Mouse (Mus musculus) common myeloid progenitor, adult 5-6 weeks (primary cell): ENCODE measurements at regions not wholly inside any gene's neighbourhood (a gene's known extent, or its start where the extent isn't known, plus 50 kb on each side); places are given as distances from the start of the nearest gene placed in this dataset.
"Not testable (repeated sequence)": the region's sequence is repeated elsewhere in the genome, so short reads cannot be mapped to it uniquely, and the experiment has no call there.

Experiments used
- ATAC-seq: replicated peaks from 2 replicates; pipeline ENCODE4 v1.8.0; 2016; ENCODE audit warnings: low read depth, mild to moderate bottlenecking, moderate TSS enrichment, inconsistent platforms; ENCODE audit not compliant: poor library complexity, severe bottlenecking

DNA sequence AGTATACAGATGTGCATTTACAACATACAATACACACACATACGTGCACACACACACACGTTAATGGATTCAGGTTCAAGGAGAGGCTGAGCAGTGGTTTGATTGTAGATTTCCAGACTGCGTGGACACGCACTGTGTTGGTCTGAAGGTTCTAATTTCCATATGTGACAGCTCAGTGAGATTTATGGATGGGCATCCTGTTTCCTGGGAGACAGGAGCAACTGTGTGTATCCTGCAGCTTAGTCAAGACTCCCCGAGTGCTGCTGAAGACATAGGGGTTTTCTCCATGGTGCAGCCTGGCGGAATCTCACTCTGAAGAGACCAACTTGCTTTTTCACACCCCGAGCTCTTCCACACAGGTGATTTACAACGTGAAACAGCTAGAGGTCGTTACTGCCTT, 119.3 kb upstream of the Foxk1 start:
- no peak for ATAC-seq

DNA sequence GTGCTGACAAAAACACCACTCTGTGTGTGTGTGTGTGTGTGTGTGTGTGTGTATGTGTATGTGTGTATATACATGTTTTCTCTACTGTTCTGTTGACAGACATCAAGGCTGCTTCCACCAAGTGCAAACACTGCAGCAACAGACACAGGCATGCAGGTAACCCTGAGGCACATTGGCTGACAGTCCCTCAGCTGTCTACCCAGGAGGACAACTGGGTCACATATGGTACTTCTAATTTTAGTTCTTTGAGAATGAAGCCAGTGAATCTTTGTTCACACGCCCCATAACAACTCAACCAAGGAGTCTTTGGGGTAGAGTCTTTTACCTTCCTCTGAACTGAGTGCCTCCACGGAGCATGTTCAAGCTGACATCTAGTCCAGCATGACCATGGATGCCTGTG, 113.3 kb upstream of the Foxk1 start:
- ATAC-seq = no peak

DNA sequence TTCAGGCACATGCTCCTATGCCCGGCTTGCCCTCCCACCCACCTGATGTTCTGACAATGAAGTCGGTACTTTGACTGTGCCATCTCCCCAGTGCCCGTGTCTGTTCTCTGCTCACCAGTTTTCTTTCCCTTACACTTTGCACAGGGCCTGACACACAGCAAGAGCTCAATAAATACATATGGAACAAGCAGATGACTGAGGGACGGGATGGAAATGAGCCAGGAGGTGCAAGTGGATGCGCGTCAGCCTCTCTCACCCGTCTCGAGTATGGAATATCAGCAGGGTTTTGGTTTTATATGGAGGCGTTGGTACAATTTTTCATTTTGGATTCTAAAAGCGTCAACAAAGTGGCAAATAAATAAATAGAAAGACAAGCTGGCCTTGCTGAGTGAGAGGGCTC, 109.8 kb upstream of the Foxk1 start:
- no peak for ATAC-seq

DNA sequence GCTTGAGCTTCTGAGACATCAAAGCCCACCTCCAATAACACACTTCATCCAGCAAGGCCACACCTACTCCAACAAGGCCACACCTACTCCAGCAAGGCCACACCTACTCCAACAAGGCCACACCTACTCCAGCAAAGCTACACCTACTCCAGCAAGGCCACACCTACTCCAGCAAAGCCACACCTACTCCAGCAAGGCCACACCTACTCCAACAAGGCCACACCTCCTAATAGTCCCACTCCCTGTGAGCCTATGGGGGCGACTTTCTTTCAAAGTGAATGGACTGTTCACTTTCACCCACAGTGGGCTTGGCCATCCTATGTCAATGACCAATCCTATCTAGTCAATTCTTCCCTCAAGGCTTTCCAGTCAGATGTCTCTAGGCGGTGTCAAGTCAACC, 104.9 kb upstream of the Foxk1 start:
- ATAC-seq = not testable (repeated sequence)

DNA sequence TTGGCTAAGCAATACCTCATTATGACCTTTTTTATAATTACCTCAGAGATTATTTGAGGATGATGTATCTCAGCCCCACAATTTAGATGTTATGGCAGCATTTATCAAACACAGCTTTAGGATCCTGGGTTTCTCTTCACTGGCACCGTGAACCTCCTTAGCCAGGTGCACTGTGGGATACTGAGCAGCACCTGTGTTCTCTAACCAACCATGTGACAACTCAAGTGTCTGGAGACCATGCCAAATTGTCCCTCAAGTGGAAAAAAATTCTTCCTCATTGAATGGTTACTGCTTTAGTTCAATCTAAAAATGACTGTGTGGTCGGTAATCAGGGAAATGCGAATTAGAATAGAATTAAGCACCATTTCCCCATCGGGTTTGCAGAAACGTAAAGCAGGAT, 101.7 kb upstream of the Foxk1 start:
- ATAC-seq = no peak

DNA sequence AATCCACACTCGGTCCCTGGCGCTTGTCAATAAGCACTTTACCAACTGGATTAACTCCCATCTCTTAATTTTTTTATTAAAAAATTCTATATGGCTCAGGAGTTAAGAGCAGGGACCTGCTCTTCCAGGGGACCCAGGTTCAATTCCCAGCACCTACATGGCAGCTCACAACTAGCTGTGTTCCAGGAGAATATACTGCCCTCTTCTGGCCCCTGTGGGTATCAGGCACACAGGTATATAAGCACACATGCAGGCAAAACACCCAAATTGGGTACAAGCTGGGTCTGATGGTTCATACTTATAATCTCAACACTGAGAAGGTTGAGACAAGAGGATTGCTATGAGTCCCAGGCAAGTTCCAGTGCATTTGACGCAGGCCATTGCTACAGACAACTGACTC, 92.8 kb upstream of the Foxk1 start:
- ATAC-seq = no peak

DNA sequence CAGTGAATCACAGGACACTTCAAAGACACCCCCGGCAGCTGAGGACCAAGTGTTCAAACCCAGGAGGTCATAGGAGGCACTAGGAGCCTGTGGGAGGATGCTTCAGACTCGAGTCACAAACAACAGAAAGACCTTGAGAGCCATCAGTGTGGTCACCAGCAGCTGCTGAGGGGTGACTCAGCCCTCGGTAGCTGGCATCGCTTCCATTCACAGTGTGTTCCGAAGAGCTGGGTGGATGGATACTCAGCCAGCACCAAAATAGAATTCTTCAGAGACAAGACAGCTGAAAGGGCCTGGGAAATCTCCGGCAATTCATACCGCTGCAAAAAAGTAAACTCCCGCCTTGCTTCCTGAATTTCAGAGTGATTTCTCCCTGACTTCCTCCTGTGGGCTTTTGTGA, 87.4 kb upstream of the Foxk1 start:
- ATAC-seq = no peak

DNA sequence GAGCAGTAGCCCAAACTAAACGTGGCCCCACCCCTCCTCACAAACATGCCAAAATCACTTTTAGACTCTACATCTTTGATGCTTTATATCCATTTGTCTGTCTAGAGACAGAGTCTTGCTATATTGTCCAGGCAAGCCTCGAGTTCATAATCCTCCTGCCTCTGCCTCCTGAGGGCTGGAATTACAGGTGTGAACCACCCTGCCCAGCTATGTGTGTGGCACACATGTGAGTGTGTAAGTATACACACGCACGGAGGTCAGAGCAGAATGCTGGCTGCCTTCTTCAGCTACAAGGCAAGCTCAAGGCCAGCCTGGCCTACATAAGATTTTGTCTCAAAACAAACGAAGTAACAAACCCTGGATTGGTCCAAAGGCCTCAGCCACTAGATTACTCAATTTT, 86.8 kb upstream of the Foxk1 start:
- no peak for ATAC-seq

DNA sequence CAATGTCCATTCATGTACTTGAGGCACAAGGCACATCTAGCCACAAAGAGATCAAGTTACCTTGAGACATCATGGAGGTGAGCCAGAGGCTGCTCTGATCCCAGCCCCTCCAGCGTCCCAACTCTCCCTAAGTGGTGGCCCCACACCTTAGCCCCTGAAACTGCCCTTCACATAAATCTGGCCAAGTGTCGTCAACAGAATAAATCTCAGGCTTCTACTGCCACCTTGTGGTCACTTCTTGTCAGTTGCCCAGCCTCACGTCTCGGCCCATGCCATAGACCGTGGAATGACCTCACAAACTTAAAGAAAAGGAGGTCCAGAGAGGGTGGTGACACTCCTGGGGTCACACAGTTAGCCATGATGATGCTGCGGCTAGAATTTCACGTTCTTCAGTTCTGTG, 82.0 kb upstream of the Foxk1 start:
- peak; percentile 92 for ATAC-seq

DNA sequence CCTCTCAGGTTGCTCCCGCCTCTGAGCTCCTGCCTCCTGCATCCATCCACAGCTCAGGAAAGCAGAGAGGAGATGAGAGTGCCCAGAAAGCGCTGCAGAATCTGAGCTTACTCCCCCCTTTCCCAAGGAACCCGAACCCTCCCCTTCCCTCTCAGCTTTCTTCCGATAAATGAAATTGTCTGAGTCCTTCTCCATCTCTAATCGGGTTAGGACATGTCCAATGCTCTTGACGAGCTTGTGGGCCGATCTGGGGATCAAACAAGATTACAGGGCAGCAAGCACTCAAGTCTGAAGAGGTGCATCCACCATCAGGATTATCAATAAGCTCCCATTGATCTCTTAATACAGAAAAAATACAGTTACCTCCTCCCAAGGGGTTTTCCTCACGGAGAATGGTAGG, 80.0 kb upstream of the Foxk1 start:
- no peak for ATAC-seq

DNA sequence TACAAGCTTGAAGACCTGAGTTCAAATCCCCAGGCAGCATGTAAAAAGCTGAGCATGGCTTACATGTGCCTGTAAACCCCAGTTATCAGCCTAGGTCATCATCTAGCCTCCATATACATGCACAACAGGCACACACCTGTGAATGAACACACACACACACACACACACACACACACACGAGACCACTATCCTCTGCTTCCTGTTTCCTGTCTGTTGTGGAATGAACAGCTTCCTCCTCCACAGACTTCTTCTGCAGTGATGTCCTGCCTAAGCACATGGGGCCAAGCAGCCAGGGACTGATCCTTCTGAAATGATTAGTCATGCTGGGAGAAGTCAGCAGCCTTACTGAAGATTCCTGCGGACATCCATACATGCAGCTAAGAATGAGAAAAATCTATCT, 76.4 kb upstream of the Foxk1 start:
- ATAC-seq = no peak; the same call in 1 of the 2 replicates

DNA sequence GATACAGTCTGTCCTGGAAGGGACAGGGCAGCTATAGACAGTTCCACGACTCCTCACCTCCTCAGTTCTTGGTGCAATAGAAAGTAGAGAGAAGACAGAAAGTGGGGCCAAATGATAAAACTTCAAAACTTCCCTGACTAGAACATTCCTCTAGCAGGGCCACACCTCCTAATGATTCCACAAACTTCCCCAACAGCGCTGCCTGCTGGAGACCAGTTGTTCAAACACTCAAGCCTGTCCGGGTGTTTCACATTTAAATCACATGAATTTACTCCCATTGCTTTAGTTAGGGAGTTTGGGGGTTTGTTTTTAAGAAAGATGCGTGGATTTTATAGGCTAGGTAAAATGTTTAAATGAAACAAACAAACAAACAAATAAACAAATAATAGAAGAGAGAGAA, 75.7 kb upstream of the Foxk1 start:
- no peak for ATAC-seq

DNA sequence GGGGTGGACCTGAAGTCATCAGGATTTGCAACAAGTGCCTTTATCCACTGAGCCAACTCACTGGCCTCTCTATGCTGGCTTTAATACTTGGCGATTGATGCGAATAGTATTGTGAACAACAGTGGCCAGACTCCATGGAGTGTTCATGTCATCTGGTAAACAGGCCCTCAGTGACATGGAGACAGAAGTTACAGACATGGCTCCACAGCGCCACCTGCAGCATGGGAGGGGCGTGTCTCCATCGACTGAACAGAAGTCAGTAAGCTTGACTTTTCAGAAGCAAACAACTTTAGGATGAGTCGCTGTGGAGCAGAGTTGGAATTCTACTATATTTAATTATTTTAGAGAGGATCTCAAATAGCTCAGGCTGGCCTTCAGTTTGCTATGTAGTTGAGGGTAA, 74.0 kb upstream of the Foxk1 start:
- ATAC-seq = peak; percentile 68; the same call in 1 of the 2 replicates

DNA sequence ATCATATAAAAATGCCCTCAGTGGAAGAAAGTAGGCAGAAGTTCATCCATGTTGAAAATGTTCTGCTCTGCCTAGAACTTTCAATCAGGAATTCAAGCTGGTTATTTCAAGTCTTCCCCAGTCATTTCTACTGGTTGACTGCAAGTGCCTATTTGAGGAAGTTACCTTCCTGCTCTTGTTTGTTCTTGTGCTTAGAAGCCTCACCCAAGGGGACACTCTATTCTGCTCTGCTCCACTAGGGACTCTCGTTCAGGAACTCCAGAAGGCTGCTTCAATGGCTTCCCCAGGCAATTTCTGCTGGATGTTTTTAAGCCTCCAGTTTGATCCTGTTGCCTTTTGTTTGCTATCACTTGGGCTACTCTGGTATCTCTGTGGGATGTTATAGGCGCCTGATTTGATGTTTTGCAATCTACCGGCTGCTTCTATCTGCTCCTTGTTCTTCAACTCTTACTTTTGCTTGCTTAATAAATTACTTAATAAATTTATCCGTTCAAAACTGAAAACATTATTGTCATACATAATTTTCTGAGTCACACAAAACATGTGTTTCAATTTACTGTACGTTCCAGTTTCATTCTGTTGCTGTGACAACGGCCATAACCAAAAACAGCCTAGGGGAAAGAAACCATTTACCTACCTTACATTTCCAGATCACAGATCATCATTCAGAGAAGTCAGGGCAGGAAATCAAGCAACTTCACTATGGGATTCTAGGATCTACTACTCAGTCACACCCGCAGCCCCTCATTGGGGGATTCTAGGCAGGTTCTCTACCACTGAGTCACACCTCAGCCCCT, 71.4 kb upstream of the Foxk1 start:
- peak; percentile 52 for ATAC-seq

DNA sequence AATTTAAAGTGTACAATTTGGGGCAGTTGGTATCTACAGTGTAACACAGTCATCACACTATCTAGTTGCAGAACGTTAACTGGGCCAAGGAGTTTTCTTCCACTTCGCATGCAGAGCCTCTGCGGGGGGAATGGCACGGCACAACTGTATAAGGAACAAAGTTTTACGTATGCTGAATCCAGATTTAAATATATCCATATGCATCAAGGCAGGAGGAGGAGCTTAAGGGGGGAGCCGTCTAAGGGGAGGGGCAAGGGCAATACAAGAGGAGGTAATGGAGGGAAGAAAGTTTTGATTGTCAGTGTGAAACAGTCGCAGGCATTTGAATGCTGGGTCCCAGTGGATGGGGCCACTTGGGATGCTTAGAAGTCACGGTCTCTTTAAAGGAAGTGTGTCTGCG, 68.6 kb upstream of the Foxk1 start:
- no peak for ATAC-seq

DNA sequence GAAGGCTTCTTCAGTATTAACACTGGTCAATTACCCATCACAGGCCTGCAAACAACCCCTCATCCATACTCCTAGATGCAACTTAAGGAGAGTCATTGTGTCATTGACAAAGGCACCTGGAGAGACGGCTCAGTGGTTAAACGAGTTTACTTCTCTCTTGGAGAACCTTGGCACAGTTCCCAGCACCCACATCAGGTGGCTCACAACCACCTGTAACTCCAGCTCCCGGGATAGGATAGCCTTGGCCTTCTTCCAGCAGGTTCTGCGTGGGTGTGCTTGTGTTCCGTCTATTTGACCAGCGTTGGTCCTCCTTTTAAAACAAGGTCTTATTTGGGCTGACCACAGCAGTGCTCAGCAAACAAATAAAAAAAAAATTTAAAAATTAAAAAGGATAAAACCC, 63.9 kb upstream of the Foxk1 start:
- no peak for ATAC-seq

DNA sequence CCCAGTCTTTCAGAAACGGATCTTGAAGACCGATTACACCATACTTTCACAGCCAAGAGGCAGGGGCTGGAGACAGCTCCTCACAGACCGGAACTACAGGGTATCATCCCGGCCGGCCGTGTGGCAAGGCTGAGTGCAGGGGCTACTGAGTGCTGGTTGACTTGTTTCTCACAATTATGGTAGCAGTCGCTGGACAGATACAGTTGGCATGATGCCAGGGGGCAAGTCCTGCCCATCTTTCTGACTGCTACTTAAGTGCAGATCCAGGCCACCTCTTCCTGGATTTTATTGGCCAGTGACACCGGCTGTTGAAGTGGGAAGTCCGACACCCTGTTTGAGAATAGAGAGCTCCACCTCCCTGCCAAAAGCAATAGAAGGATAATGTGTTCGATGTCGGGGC, 63.2 kb upstream of the Foxk1 start:
- ATAC-seq = no peak

DNA sequence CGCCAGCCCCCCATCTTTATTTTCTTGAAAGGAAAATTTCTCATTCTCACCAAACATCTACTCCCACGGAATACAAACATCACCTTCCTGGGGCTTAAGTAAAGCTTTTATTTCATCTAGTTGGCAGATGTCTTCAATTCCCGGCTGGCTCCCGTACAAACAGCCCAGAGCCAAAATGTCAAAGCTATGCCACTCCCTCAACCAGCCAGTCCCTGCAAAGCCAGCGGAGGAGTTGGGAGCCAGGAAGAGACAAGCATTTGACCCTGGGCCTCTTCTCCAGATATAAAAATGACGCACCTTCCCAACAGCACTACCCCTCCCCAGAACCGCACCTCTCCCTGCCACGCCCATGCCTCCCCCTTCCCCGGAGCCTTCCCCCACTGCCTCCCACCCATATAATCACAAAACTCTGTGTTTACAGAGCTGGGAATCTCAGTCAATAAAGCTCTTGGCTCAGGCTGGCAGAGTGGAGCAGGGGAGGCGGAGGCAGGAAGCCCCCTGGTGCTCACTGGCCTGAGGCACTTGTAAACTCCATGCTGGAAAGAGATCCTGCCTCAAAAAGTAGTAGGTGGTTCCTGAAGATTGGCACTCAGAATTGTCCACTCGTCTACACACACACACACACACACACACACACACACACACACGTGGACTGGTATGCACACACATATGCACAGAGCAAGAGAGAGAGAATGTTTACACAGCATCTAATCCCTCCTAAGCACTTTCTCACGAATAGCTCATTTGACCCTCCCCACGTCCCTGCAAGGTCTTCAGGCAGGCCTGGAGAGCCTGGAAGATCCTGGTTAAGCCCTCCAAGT, 60.9 kb upstream of the Foxk1 start:
- ATAC-seq = no peak

DNA sequence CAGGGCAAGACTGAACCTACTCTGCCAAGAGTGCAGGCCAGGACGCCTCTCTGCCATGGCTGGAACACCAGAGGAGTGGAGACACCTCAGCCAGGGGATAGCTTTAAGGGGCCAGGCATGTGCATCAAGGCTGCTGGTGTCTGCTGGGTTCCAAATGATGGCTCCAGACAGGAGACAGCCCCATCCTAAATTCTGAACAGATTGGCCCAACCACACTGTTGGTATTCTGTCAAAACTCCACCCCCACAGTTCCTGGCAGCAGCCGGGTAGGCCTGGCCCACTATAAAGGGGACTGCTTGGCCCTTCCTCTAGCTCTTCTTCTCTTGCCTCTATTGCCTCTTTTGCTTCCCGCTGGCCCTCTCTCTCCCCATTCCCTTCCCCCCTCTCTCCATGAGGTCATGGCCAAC, 60.3 kb upstream of the Foxk1 start:
- no peak for ATAC-seq

DNA sequence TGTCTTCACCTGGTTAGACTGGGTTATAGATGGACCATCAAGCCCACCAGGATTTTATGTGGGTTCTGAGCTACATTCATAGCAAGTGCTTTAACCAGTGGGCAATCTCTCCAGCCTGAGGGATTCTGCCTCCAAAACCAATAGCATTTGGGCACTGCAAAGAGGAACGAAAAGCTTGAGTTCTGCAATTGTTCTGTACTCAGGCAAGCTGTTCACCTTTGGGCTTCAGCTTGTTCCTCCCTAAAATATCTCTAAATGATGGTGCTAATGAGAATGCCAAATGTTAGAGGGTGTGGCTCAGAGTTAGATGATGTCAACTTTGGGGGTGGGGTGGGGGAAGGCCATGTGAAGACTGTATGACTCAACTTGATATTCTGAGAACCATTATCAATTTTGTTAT, 54.8 kb upstream of the Foxk1 start:
- ATAC-seq = no peak

DNA sequence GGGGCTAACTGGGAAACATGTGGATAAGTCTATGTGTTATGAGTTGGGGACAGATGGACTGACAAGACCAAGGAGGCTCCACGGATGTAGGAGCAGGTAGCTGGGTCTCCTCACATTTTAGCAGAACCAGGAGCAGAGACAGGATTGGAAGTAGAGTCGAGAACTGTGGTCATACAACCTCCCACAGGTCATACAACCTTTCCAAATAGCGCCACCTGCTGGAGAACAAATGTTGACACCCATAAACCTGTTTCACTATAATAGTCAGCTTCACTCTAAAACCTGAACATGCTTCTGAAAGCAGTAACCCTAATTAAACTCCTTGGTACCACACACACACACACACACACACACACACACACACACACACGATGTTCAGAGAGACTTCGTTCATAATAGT, 50.7 kb upstream of the Foxk1 start:
- ATAC-seq = 0 out of 2 replicates have a peak, but pooled peaks have one; percentile 36
